In the genomic region with DNA sequence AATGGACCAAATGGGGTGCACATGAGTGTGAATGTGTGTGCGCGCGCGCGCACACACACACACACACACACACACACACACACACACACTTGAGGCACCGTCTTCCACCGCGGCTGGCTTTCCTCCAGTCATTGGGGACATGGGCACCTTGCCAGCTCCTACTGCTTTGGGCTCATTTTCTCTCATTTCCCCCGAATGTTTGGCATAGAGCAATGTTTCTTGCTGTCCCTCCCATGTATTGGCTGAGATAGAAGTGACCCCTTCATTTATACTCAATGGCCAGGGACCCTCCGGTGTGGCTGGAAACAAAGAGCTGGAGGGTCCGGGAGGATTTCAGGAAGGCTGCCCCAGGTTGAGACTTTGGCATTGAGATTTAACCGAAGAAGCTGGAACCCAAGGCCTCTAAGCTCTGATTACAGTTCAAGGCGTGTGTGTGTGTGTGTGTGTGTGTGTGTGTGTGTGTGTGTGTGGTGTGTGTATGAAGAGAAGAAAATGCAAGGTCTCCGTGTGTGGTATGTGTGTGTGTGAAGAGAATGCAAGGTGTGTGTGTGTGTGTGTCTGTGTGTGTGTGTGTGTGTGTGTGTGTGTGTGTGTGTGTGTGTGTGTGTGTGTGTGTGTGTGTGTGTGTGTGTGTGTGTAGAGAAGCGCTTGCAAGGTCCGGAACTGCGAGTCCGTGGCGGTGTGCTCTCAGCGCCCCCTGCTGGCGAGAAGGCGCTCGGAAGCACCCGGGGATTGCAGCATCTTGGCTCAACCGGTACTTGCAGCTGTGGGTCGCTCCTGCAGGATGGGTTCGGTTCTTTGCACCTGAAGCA, we compare ENCODE assay signal across 8 mouse cellular contexts. TPM values are rescaled to one million over a fixed set of nuclear protein-coding genes. Genes with fewer than 3 reads are reported as not detected.
A peak's percentile ranks its signal among the peaks of the same experiment; 100 is the strongest.
DNase-seq lines count a peak whose midpoint lies in the region; ATAC-seq lines count a peak whose summit lies in the region.

No protein-coding gene starts in this region.

- H3K36me3 ChIP-seq in intestine, embryonic 14.5 days (ENCODE audit: control insufficient read depth, insufficient read depth, low read length) = no peaks in the 10 kb centered on the region

- no peak overlapping the region for H3K9ac ChIP-seq in intestine, embryonic 14.5 days (ENCODE audit: low read length)

- H3K9me3 ChIP-seq in intestine, embryonic 14.5 days (ENCODE audit: control insufficient read depth, low read length) = no peaks in the 10 kb centered on the region

- peak; percentile 75; the same call in 1 of the 2 replicates for ATAC-seq in intestine, embryonic 14.5 days (replicated peaks; ENCODE audit: low FRiP score, low TSS enrichment, low read depth)

- peaks cover 7% of the 10 kb centered on the region; the same call in 1 of the 2 replicates for H3K4me1 ChIP-seq in intestine, embryonic 14.5 days (replicated peaks; ENCODE audit: control insufficient read depth, insufficient read depth, low read length)

- H3K4me2 ChIP-seq in intestine, embryonic 14.5 days (ENCODE audit: low read length) = peak overlapping the region; percentile 38

- peak; percentile 82 to 90 for DNase-seq in adrenal gland, adult (ENCODE audit: inconsistent age in 2 of 2, low spot score in 1 of 2)
- peak; percentile 82 for DNase-seq in embryo, embryonic 10 days (ENCODE audit: low spot score)
- DNase-seq in gastrocnemius, postnatal 25 days = peak; percentile 66
- DNase-seq in intestine, embryonic 14.5 days (ENCODE audit: low spot score) = peak; percentile 87
- peak; percentile 84 for DNase-seq in left cerebral cortex, postnatal 25 days (ENCODE audit: low spot score in 2 of 2)
- peak; percentile 74 for DNase-seq in mesoderm, embryonic 11.5 days (ENCODE audit: low read depth, low spot score)
- DNase-seq in right cerebral cortex, postnatal 25 days = peak; percentile 82
- DNase-seq in urinary bladder, postnatal 25 days (ENCODE audit: low spot score) = peak; percentile 80

- H3K4me3 ChIP-seq in intestine, embryonic 14.5 days (ENCODE audit: low read depth, low read length) = no peak overlapping the region

- no peaks in the 10 kb centered on the region for H3K27me3 ChIP-seq in intestine, embryonic 14.5 days (replicated peaks; ENCODE audit: control insufficient read depth, insufficient read depth, low read length)

- intact Hi-C loops in left cerebral cortex, postnatal 25 days (cut with DNase I) = loop anchor here (1.0 kb wide), 1 partner anchor 269 kb away; no protein-coding TSS in a partner anchor

- 37% methylated on average over 27 of the region's 27 CpGs for WGBS in intestine, embryonic 14.5 days

- no peak overlapping the region for H3K27ac ChIP-seq in intestine, embryonic 14.5 days (ENCODE audit: low read depth)

RNA-seq across cellular contexts. Expression of gene Adpgk, which starts 9.3 kb away (rescaled TPM):
- 1 to 10 TPM; 7.1 to 7.5 TPM for total RNA-seq in gastrocnemius, postnatal 25 days (2021)
- 37.8 and 40.8 TPM in 2 replicates for polyA plus RNA-seq in intestine, embryonic 14.5 days (2014; fragmentation: Nextera tagmentation; extraction: Ambion mirVana)
- total RNA-seq in left cerebral cortex, postnatal 25 days (2021) = 10 to 100 TPM; 14.9 to 17.2 TPM
